Mouse (Mus musculus) B cell, adult (primary cell): ENCODE results near the gene Olfr125. TPM values are rescaled to one million over a fixed set of nuclear protein-coding genes. Genes with fewer than 3 reads are reported as not detected.

Experiments
- total RNA-seq: library from RNA; stranded (reverse); gene quantifications from 4 replicates; pipeline ENCODE4 v1.2.4, GENCODE M21; 2023; ENCODE audit not compliant: inconsistent age

The Olfr125 gene
- not detected in 4 replicates for total RNA-seq

GRCm38 (mm10) chr17:37832649-37833048 lies at the start of gene Olfr125:
TSS of gene Olfr125 (plus strand) at chr17:37832949.

GRCm38 (mm10) chr17:37793229-37793628 lies 39.5 kb upstream of the Olfr125 start, which contains the start of gene Olfr123:
TSS of gene Olfr123 (plus strand) at chr17:37793529.

GRCm38 (mm10) chr17:37799588-37799987 lies 33.2 kb upstream of the Olfr125 start, which contains the start of gene Olfr124:
TSS of gene Olfr124 (plus strand) at chr17:37799888.

DNA sequence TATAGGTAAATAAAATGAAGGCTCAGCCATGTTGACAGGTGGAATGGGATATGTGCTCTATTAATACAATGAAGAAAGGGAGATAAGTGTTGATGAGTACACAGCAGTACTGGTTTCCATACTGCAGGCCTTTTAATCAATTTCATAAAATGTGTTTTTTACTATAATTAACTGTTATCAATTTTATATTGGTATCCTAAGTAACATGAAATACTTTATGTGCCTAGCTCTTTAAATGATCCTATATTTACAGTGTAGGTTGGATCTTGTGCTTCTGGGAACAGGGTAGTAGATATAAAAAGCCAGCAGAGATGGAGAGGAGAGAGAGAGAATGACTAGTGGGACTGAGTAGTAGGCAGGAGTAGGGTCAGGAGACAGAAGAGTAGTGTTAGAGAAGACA lies 14.4 kb downstream of the Olfr125 start, which contains the start of gene Olfr126:
Gene Olfr126 (plus strand): TSS at position 301 of the 400 bp plus-strand sequence.

Other genes starting within 250 kb of the Olfr125 start
- not detected in 4 replicates for gene Olfr114, start 240.2 kb upstream of the Olfr125 start, total RNA-seq
- gene Olfr115, start 205.8 kb upstream of the Olfr125 start, total RNA-seq, result not detected in 4 replicates
- not detected in 4 replicates for gene Olfr116, start 205.8 kb upstream of the Olfr125 start, total RNA-seq
- not detected in 4 replicates for gene Olfr117, start 169.2 kb upstream of the Olfr125 start, total RNA-seq
- gene Olfr118, start 166.0 kb upstream of the Olfr125 start, total RNA-seq, result not detected in 4 replicates
- gene Olfr119, start 136.4 kb upstream of the Olfr125 start, total RNA-seq, result not detected in 4 replicates
- gene Olfr120, start 111.1 kb upstream of the Olfr125 start, total RNA-seq, result not detected in 4 replicates
- gene Olfr121, start 84.1 kb upstream of the Olfr125 start, total RNA-seq, result not detected in 4 replicates
- gene Olfr122, start 64.3 kb upstream of the Olfr125 start, total RNA-seq, result not detected in 4 replicates
- gene Olfr123, start 39.4 kb upstream of the Olfr125 start, total RNA-seq, result not detected in 4 replicates
- gene Olfr124, start 33.1 kb upstream of the Olfr125 start, total RNA-seq, result not detected in 4 replicates
- gene Olfr126, start 14.5 kb downstream of the Olfr125 start, total RNA-seq, result not detected in 4 replicates
- gene Olfr127, start 67.5 kb downstream of the Olfr125 start, total RNA-seq, result not detected in 4 replicates
- not detected in 4 replicates for gene Olfr128, start 87.6 kb downstream of the Olfr125 start, total RNA-seq
- not detected in 4 replicates for gene Olfr761, start 120.1 kb downstream of the Olfr125 start, total RNA-seq
- not detected in 4 replicates for gene Olfr129, start 227.1 kb downstream of the Olfr125 start, total RNA-seq
- gene Olfr130, start 231.0 kb downstream of the Olfr125 start, total RNA-seq, result not detected in 4 replicates